ENCODE assay signal across 11 mouse cellular contexts in genomic region chr6:122743353-122743752, GRCm38 (mm10). TPM values are rescaled to one million over a fixed set of nuclear protein-coding genes. Genes with fewer than 3 reads are reported as not detected.
DNase-seq lines count a peak whose midpoint lies in the region; ATAC-seq lines count a peak whose summit lies in the region.
"Had no signal": no experiment of that assay in that cellular context is flagged by ENCODE, and none has a peak within 500 bp of the region (broad histone marks: within the 10 kb centered on the region; RNA-seq: fewer than 3 reads in every experiment).

No protein-coding gene starts in this region.

- ATAC-seq in cerebellum, adult (ENCODE audit: insufficient number of reproducible peaks, low FRiP score, low TSS enrichment), result no peak
- ATAC-seq in midbrain, embryonic 15.5 days (replicated peaks), result 0 out of 2 replicates have a peak, but pooled peaks have one; percentile 3
- ATAC-seq in midbrain, embryonic 13.5 days, result no peak
- 0 out of 2 replicates have a peak, but pooled peaks have one; percentile 17 for ATAC-seq in neutrophil, adult 5-6 weeks (ENCODE audit: extremely low read depth, insufficient number of reproducible peaks, low FRiP score, poor library complexity, severe bottlenecking)

- H3K27me3 ChIP-seq in midbrain, embryonic 15.5 days (replicated peaks), result peaks cover 21% of the 10 kb centered on the region
- peaks cover 50% of the 10 kb centered on the region for H3K27me3 ChIP-seq in midbrain, embryonic 13.5 days

- H3K9me3 ChIP-seq in midbrain, embryonic 15.5 days, result no peaks in the 10 kb centered on the region
- no peaks in the 10 kb centered on the region for H3K9me3 ChIP-seq in midbrain, embryonic 13.5 days
- H3K9me3 ChIP-seq: forebrain, embryonic 12.5 days; limb, embryonic 15.5 days had no signal

- no peak overlapping the region for H3K27ac ChIP-seq in midbrain, embryonic 15.5 days
- no peak overlapping the region for H3K27ac ChIP-seq in midbrain, embryonic 13.5 days
- H3K27ac ChIP-seq: forebrain, embryonic 12.5 days; limb, embryonic 15.5 days had no signal

- H3K36me3 ChIP-seq in midbrain, embryonic 15.5 days (replicated peaks), result no peaks in the 10 kb centered on the region
- H3K36me3 ChIP-seq in midbrain, embryonic 13.5 days, result no peaks in the 10 kb centered on the region
- H3K36me3 ChIP-seq: forebrain, embryonic 12.5 days; limb, embryonic 15.5 days had no signal

- peak; percentile 61 for DNase-seq in cerebellum, adult 9-10 months
- peak; percentile 44 to 50 for DNase-seq in cerebellum, postnatal 25 days
- DNase-seq in urinary bladder, postnatal 4 days (ENCODE audit: low spot score in 2 of 2), result no peak
- DNase-seq in right cerebral cortex, postnatal 25 days, result no peak

- H3K4me2 ChIP-seq in midbrain, embryonic 15.5 days, result no peak overlapping the region
- H3K4me2 ChIP-seq in midbrain, embryonic 13.5 days (replicated peaks), result no peak overlapping the region

- peaks cover 22% of the 10 kb centered on the region for H3K4me1 ChIP-seq in midbrain, embryonic 15.5 days
- H3K4me1 ChIP-seq in midbrain, embryonic 13.5 days (replicated peaks), result peaks cover 15% of the 10 kb centered on the region

- H3K9ac ChIP-seq in midbrain, embryonic 15.5 days, result no peak overlapping the region
- no peak overlapping the region for H3K9ac ChIP-seq in midbrain, embryonic 13.5 days (replicated peaks)
- H3K9ac ChIP-seq: forebrain, embryonic 12.5 days had no signal

- WGBS in midbrain, embryonic 15.5 days, result 20% methylated on average over 11 of the region's 11 CpGs
- WGBS in midbrain, embryonic 13.5 days, result 19% methylated on average over 11 of the region's 11 CpGs

- H3K4me3 ChIP-seq in midbrain, embryonic 15.5 days, result no peak overlapping the region
- no peak overlapping the region for H3K4me3 ChIP-seq in midbrain, embryonic 13.5 days (replicated peaks)

RNA-seq across cellular contexts. Expression of gene Nanog, which starts 36.1 kb away (rescaled TPM):
- 0.13 and 0.28 TPM in 2 replicates for polyA plus RNA-seq in midbrain, embryonic 15.5 days (2015; fragmentation: Nextera tagmentation; extraction: Ambion mirVana)
- polyA plus RNA-seq in midbrain, embryonic 13.5 days (2015; fragmentation: Nextera tagmentation; extraction: Ambion mirVana), result 0.09 and 0.28 TPM in 2 replicates
- not detected in 2 replicates for total RNA-seq in neutrophil, adult 5-6 weeks (2017)
- total RNA-seq: heart, adult 18-20 months had no signal

RNA-seq across cellular contexts. Expression of gene Slc2a3, which starts 58.1 kb away (rescaled TPM):
- polyA plus RNA-seq in midbrain, embryonic 15.5 days (2015; fragmentation: Nextera tagmentation; extraction: Ambion mirVana), result 34.6 and 36.8 TPM in 2 replicates
- polyA plus RNA-seq in midbrain, embryonic 13.5 days (2015; fragmentation: Nextera tagmentation; extraction: Ambion mirVana), result 15.9 TPM in 2 replicates
- total RNA-seq in neutrophil, adult 5-6 weeks (2017), result 315 and 331 TPM in 2 replicates

Comparison
In these comparisons a context has a peak if more than half of its experiments do, and no peak if none do; other contexts are left out.
1. ATAC-seq: peak in midbrain, embryonic 15.5 days (single experiment) and neutrophil, adult 5-6 weeks (single experiment); none in cerebellum, adult (single experiment) and midbrain, embryonic 13.5 days (single experiment).
2. DNase-seq: peak in cerebellum, adult 9-10 months (single experiment) and cerebellum, postnatal 25 days (2 of 2); none in urinary bladder, postnatal 4 days (0 of 2) and right cerebral cortex, postnatal 25 days (single experiment).